Mouse (Mus musculus) lung, postnatal 0 days (tissue): ENCODE measurements at regions not wholly inside any gene's neighbourhood (a gene's known extent, or its start where the extent isn't known, plus 50 kb on each side); places are given as distances from the start of the nearest gene placed in this dataset.

Experiments used
- CTCF ChIP-seq: IDR thresholded peaks from 2 replicates; pipeline ENCODE4 v1.5.1; 2016; ENCODE audit warnings: antibody characterized with exemption, mild to moderate bottlenecking
- EP300 ChIP-seq: IDR thresholded peaks from 2 replicates; pipeline ENCODE4 v1.6.1; 2016; ENCODE audit warnings: antibody characterized with exemption, mild to moderate bottlenecking, control low read depth

GRCm38 (mm10) chr9:77845664-77846290 is 71.4 kb upstream of the Elovl5 start:
- TF ChIP-seq EP300 (no peak), CTCF (no peak)
